Comparison of ENCODE assay signal across 14 mouse cellular contexts in the genomic region with DNA sequence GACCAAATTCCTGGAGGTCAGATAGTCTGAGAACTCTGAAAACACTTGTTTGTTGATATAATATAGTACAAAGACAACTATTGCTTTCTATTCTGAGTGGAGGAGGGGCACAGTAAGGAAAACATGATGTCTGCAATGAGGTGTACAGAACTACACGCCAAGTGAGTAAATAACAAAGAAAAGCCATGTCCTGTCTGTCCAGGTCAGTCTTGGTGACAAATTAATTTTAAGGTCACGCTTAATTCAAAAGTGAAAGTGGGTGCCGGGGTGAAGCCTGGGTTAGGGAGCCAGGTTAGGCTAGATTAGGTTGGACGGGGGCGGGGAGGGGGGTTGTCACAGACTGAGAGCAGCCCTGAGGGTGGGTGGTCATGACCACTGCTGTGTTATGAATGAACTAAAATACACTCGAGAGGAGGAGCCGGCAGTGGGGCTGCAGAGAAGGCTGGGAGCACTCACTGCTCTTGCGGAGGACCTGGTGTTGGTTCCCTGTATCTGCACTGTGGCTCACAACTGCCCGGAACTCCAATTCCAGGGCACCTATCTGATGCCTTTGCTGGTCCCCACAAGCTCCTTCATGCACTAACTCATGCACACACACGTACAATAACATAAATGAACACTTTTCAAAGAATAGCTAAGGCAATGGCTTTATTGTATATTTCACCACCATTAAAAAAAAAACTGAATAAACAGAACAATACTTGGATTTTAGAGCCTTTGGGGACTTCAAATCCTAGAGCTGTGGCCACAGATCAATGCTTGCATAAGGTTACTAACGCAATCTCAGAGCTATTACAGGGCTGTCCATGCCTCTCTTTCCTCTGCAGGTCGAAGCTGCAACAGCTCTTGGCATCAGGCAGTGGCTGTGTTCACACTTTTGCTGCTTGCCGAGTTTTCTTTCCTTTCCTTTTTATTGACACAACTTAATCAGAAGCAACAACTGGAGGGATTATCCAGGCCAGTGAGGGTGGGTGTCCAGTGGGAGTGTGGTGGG. TPM values are rescaled to one million over a fixed set of nuclear protein-coding genes. Genes with fewer than 3 reads are reported as not detected.
DNase-seq lines count a peak whose midpoint lies in the region; ATAC-seq and TF ChIP-seq lines count a peak whose summit lies in the region.
"Had no signal": no experiment of that assay in that cellular context is flagged by ENCODE, and none has a peak within 500 bp of the region (broad histone marks: within the 10 kb centered on the region; RNA-seq: fewer than 3 reads in every experiment).

No protein-coding gene starts in this region.

- H3K9me3 ChIP-seq in megakaryocyte, embryonic 14.5 days, result no peaks in the 10 kb centered on the region
- no peaks in the 10 kb centered on the region for H3K9me3 ChIP-seq in liver, postnatal 0 days (ENCODE audit: low read length)

- peaks cover 55% of the 10 kb centered on the region for H3K4me1 ChIP-seq in megakaryocyte, embryonic 14.5 days
- H3K4me1 ChIP-seq in liver, postnatal 0 days (ENCODE audit: insufficient read depth), result peaks cover 42% of the 10 kb centered on the region

- peak overlapping the region; percentile 41; the same call in 1 of the 2 replicates for H3K9ac ChIP-seq in liver, postnatal 0 days (replicated peaks)

- 53% methylated on average over 13 of the region's 13 CpGs for WGBS in liver, postnatal 0 days (ENCODE audit: insufficient replicate concordance)

- H3K4me2 ChIP-seq in liver, postnatal 0 days (ENCODE audit: low read depth, low read length), result peak overlapping the region; percentile 70

- ATAC-seq in megakaryocyte, adult 5-6 weeks (ENCODE audit: poor library complexity, severe bottlenecking), result no peak
- ATAC-seq in erythroblast, adult 5-6 weeks (replicated peaks; ENCODE audit: low FRiP score, poor library complexity, severe bottlenecking), result peak; percentile 33
- ATAC-seq in liver, postnatal 0 days, result peak; percentile 60
- no peak for ATAC-seq in frontal cortex, adult (ENCODE audit: low TSS enrichment)
- ATAC-seq: forebrain, embryonic 14.5 days; Patski had no signal

- no peaks in the 10 kb centered on the region for H3K36me3 ChIP-seq in megakaryocyte, embryonic 14.5 days (replicated peaks; ENCODE audit: low read length)
- H3K36me3 ChIP-seq in liver, postnatal 0 days (replicated peaks; ENCODE audit: insufficient read depth, low read length), result no peaks in the 10 kb centered on the region

- TF ChIP-seq CTCF in liver, postnatal 0 days (IDR thresholded peaks at IDR 0.05; ENCODE audit: low read depth), result no peak

- DNase-seq in adrenal gland, adult 2 months, result peak; percentile 38
- no peak for DNase-seq in adrenal gland, adult 8-10 months
- peak; percentile 34 for DNase-seq in liver, postnatal 0 days
- DNase-seq in layer of hippocampus, postnatal 25 days (ENCODE audit: extremely low spot score in 1 of 2, low spot score in 1 of 2), result no peak
- DNase-seq: cerebellum, postnatal 10 days; gastrocnemius, postnatal 36 days; heart, postnatal 36 days; right cerebral cortex, adult 18-20 months had no signal

- peak overlapping the region; percentile 88 for H3K27ac ChIP-seq in liver, postnatal 0 days (ENCODE audit: low read depth)

- TF ChIP-seq EP300 in liver, postnatal 0 days (IDR thresholded peaks at IDR 0.05; ENCODE audit: low read depth), result no peak

- H3K4me3 ChIP-seq in megakaryocyte, embryonic 14.5 days (replicated peaks), result peak overlapping the region; percentile 78
- peak overlapping the region; percentile 35 for H3K4me3 ChIP-seq in liver, postnatal 0 days (ENCODE audit: low read depth, low read length)

- peaks cover 17% of the 10 kb centered on the region for H3K27me3 ChIP-seq in megakaryocyte, embryonic 14.5 days (replicated peaks)
- H3K27me3 ChIP-seq in liver, postnatal 0 days (ENCODE audit: insufficient read depth, low read length), result no peaks in the 10 kb centered on the region
- H3K27me3 ChIP-seq: Patski had no signal

RNA-seq across cellular contexts. Expression of gene N4bp2l1, which starts 2.6 kb away (rescaled TPM):
- 10 to 100 TPM; 28.2 to 32.7 TPM for total RNA-seq in adrenal gland, adult 2 months (2021)
- 20.1 and 23.7 TPM in 2 replicates for polyA plus RNA-seq in adrenal gland, adult 2 months (2012; rRNA removed)
- total RNA-seq in adrenal gland, adult 8-10 months (2022), result 10 to 100 TPM; 27.3 to 31.7 (median 29.4) TPM
- polyA plus RNA-seq in megakaryocyte, embryonic 14.5 days (2012; ENCODE audit: insufficient read depth, low replicate concordance), result 3.3 and 5.9 TPM in 2 replicates
- 67.9 and 68.9 TPM in 2 replicates for total RNA-seq in megakaryocyte, adult 5-6 weeks (2015)
- total RNA-seq in megakaryocyte, adult 5-6 weeks (2017), result 61.6 and 62.9 TPM in 2 replicates
- total RNA-seq in erythroblast, adult 5-6 weeks (2015; ENCODE audit: low replicate concordance), result 21.3 and 36.5 TPM in 2 replicates
- 10.5 and 13.7 TPM in 2 replicates for total RNA-seq in erythroblast, adult 5-6 weeks (2017; ENCODE audit: low replicate concordance)
- 34.0 and 39.8 TPM in 2 replicates for polyA plus RNA-seq in liver, postnatal 0 days (2015; fragmentation: Nextera tagmentation; extraction: Ambion mirVana)
- 10 to 100 TPM; 47.3 to 57.2 TPM for total RNA-seq in layer of hippocampus, postnatal 25 days (2021)

Comparison
In these comparisons a context has a peak if more than half of its experiments do, and no peak if none do; other contexts are left out.
1. DNase-seq: peak in adrenal gland, adult 2 months (single experiment) and liver, postnatal 0 days (single experiment); none in adrenal gland, adult 8-10 months (single experiment) and layer of hippocampus, postnatal 25 days (0 of 2).
2. ATAC-seq: peak in erythroblast, adult 5-6 weeks (single experiment) and liver, postnatal 0 days (single experiment); none in megakaryocyte, adult 5-6 weeks (single experiment) and frontal cortex, adult (single experiment).